Mouse (Mus musculus): ENCODE measurements around the gene Tcf21. TPM values are rescaled to one million over a fixed set of nuclear protein-coding genes. Genes with fewer than 3 reads are reported as not detected.

The Tcf21 gene
- polyA plus RNA-seq, 1 experiment from 2014 or later = 95.3 TPM

DNA sequence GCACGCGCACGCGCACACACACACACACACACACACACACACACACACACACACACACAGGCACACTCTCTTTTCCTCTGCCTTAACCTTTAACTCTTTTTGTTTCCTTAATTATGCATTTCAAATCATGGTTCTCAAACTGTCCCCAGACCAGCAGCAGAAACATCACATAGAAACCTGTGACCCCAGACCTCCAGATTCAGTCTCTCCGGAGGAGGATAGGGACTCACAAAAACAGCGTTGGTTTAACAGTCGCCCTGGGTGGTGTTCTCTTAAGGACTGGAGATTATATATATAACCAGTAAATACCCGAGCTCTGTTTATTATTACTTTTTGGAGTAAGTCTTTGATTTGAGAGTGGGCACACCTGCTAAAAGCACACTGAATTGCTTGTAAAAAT lies 5.7 kb downstream of the Tcf21 start:
- 2% methylated on average over 4 of the region's 8 CpGs for WGBS
- Histone ChIP-seq H3K27ac (replicated peaks) (no peak overlapping the region), H3K4me3 (ENCODE audit: low read depth, low read length) (no peak overlapping the region; the same call in 1 of the 2 replicates), H3K36me3 (ENCODE audit: control insufficient read depth, insufficient read depth, low read length) (no peaks in the 10 kb centered on the region), H3K9me3 (ENCODE audit: control insufficient read depth, low read length) (no peaks in the 10 kb centered on the region), H3K4me1 (replicated peaks; ENCODE audit: control insufficient read depth, insufficient read depth) (peaks cover 2% of the 10 kb centered on the region; the same call in 1 of the 2 replicates), H3K4me2 (replicated peaks; ENCODE audit: low read depth) (peak overlapping the region; percentile 49; the same call in 1 of the 2 replicates), H3K9ac (ENCODE audit: low read length) (no peak overlapping the region), H3K27me3 (ENCODE audit: control insufficient read depth, insufficient read depth, low read length) (0 out of 2 replicates have a peak, but pooled peaks cover under 1% of the 10 kb centered on the region)
- DNase-seq (ENCODE audit: low spot score) (no peak), ATAC-seq (ENCODE audit: low FRiP score, low TSS enrichment) (no peak)
- no peak for TF ChIP-seq CTCF (IDR thresholded peaks at IDR 0.05; ENCODE audit: low read depth)
- TF ChIP-seq EP300 (optimal IDR thresholded peaks at IDR 0.05) = no peak

- 3% methylated on average over 18 of the region's 18 CpGs for WGBS
- H3K27ac ChIP-seq (replicated peaks) = peak overlapping the region; percentile 69
- no peaks in the 10 kb centered on the region for H3K27me3 ChIP-seq (ENCODE audit: control insufficient read depth, insufficient read depth, low read length)
- peak overlapping the region; percentile 27 for H3K4me3 ChIP-seq (ENCODE audit: low read depth, low read length)
- no peaks in the 10 kb centered on the region for H3K36me3 ChIP-seq (ENCODE audit: control insufficient read depth, insufficient read depth, low read length)
- peak overlapping the region; percentile 54 for H3K4me2 ChIP-seq (replicated peaks; ENCODE audit: low read depth)
- H3K4me1 ChIP-seq (replicated peaks; ENCODE audit: control insufficient read depth, insufficient read depth) = peaks cover 2% of the 10 kb centered on the region; the same call in 1 of the 2 replicates
- H3K9ac ChIP-seq (ENCODE audit: low read length) = 0 out of 2 replicates have a peak overlapping the region, but pooled peaks have one; percentile 24
- DNase-seq (ENCODE audit: low spot score) = peak; percentile 33
- ATAC-seq (ENCODE audit: low FRiP score, low TSS enrichment) = peak; percentile 52; the same call in 1 of the 2 replicates
- no peaks in the 10 kb centered on the region for H3K9me3 ChIP-seq (ENCODE audit: control insufficient read depth, low read length)
- TF ChIP-seq EP300 (optimal IDR thresholded peaks at IDR 0.05) (no peak), CTCF (IDR thresholded peaks at IDR 0.05; ENCODE audit: low read depth) (no peak; the same call in none of the 2 replicates)
These were observed 6.5 kb downstream of the Tcf21 start for GRCm38 (mm10) chr10:22813317-22813960.

- ATAC-seq (ENCODE audit: low FRiP score, low TSS enrichment) (no peak), DNase-seq (ENCODE audit: low spot score) (no peak)
- no peaks in the 10 kb centered on the region for H3K27me3 ChIP-seq (ENCODE audit: control insufficient read depth, insufficient read depth, low read length)
- no peak overlapping the region for H3K9ac ChIP-seq (ENCODE audit: low read length)
- no peak overlapping the region for H3K27ac ChIP-seq (replicated peaks)
- WGBS = 43% methylated on average over 12 of the region's 12 CpGs
- peaks cover 2% of the 10 kb centered on the region; the same call in 1 of the 2 replicates for H3K4me1 ChIP-seq (replicated peaks; ENCODE audit: control insufficient read depth, insufficient read depth)
- no peak for TF ChIP-seq CTCF (IDR thresholded peaks at IDR 0.05; ENCODE audit: low read depth)
- no peak for TF ChIP-seq EP300 (optimal IDR thresholded peaks at IDR 0.05)
- H3K9me3 ChIP-seq (ENCODE audit: control insufficient read depth, low read length) = no peaks in the 10 kb centered on the region
- no peak overlapping the region for H3K4me2 ChIP-seq (replicated peaks; ENCODE audit: low read depth)
- H3K36me3 ChIP-seq (ENCODE audit: control insufficient read depth, insufficient read depth, low read length) = no peaks in the 10 kb centered on the region
- H3K4me3 ChIP-seq (ENCODE audit: low read depth, low read length) = no peak overlapping the region
These were observed 8.1 kb downstream of the Tcf21 start for GRCm38 (mm10) chr10:22811921-22812320.

DNA sequence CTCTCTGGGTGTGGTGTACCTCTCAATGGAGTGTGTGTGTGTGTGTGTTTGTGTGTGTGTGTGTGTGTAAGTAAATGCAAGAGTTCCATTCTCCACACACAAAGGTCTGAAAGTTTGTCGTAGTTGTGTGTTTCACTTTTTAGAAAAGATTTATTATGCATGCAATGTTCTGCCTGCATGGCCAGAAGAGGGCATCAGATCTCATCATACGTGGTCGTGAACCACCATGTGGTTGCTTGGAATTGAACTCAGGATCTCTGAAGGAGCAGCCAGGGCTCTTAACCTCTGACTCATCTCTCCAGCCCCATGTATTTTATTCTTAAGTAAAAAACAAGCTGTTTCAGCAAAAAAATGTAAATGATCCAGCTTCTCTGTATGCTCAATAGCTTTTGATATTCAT lies 37.3 kb downstream of the Tcf21 start:
- Histone ChIP-seq H3K9me3 (ENCODE audit: control insufficient read depth, low read length) (no peaks in the 10 kb centered on the region), H3K4me1 (replicated peaks; ENCODE audit: control insufficient read depth, insufficient read depth) (no peaks in the 10 kb centered on the region), H3K27me3 (ENCODE audit: control insufficient read depth, insufficient read depth, low read length) (no peaks in the 10 kb centered on the region), H3K36me3 (ENCODE audit: control insufficient read depth, insufficient read depth, low read length) (no peaks in the 10 kb centered on the region), H3K4me3 (ENCODE audit: low read depth, low read length) (no peak overlapping the region), H3K4me2 (replicated peaks; ENCODE audit: low read depth) (no peak overlapping the region), H3K27ac (replicated peaks) (no peak overlapping the region), H3K9ac (ENCODE audit: low read length) (no peak overlapping the region)
- TF ChIP-seq CTCF (IDR thresholded peaks at IDR 0.05; ENCODE audit: low read depth) (peak; percentile 67), EP300 (optimal IDR thresholded peaks at IDR 0.05) (no peak)
- ATAC-seq (ENCODE audit: low FRiP score, low TSS enrichment) = no peak
- 57% methylated on average over 3 of the region's 3 CpGs for WGBS
- no peak for DNase-seq (ENCODE audit: low spot score)

GRCm38 (mm10) chr10:22781466-22781865 lies 38.5 kb downstream of the Tcf21 start:
- Histone ChIP-seq H3K9me3 (ENCODE audit: control insufficient read depth, low read length) (no peaks in the 10 kb centered on the region), H3K27me3 (ENCODE audit: control insufficient read depth, insufficient read depth, low read length) (no peaks in the 10 kb centered on the region), H3K4me2 (replicated peaks; ENCODE audit: low read depth) (no peak overlapping the region), H3K27ac (replicated peaks) (no peak overlapping the region), H3K4me1 (replicated peaks; ENCODE audit: control insufficient read depth, insufficient read depth) (no peaks in the 10 kb centered on the region), H3K4me3 (ENCODE audit: low read depth, low read length) (no peak overlapping the region), H3K9ac (ENCODE audit: low read length) (no peak overlapping the region), H3K36me3 (ENCODE audit: control insufficient read depth, insufficient read depth, low read length) (no peaks in the 10 kb centered on the region)
- ATAC-seq (ENCODE audit: low FRiP score, low TSS enrichment) = no peak
- peak; percentile 30 for DNase-seq (ENCODE audit: low spot score)
- TF ChIP-seq CTCF (IDR thresholded peaks at IDR 0.05; ENCODE audit: low read depth) (peak; percentile 64), EP300 (optimal IDR thresholded peaks at IDR 0.05) (no peak)
- 41% methylated on average over 4 of the region's 4 CpGs for WGBS

- WGBS = 16% methylated on average over 5 of the region's 5 CpGs
- peak; percentile 49 for DNase-seq (ENCODE audit: low spot score)
These were observed 42.0 kb downstream of the Tcf21 start for GRCm38 (mm10) chr10:22777939-22778338.

More at GRCm38 (mm10) chr10:22777939-22778338, 42.0 kb downstream of the Tcf21 start:
- Histone ChIP-seq H3K9ac (ENCODE audit: low read length) (no peak overlapping the region), H3K36me3 (ENCODE audit: control insufficient read depth, insufficient read depth, low read length) (no peaks in the 10 kb centered on the region), H3K4me2 (replicated peaks; ENCODE audit: low read depth) (no peak overlapping the region), H3K4me1 (replicated peaks; ENCODE audit: control insufficient read depth, insufficient read depth) (no peaks in the 10 kb centered on the region), H3K27ac (replicated peaks) (no peak overlapping the region), H3K9me3 (ENCODE audit: control insufficient read depth, low read length) (no peaks in the 10 kb centered on the region), H3K4me3 (ENCODE audit: low read depth, low read length) (no peak overlapping the region), H3K27me3 (ENCODE audit: control insufficient read depth, insufficient read depth, low read length) (no peaks in the 10 kb centered on the region)
- no peak for ATAC-seq (ENCODE audit: low FRiP score, low TSS enrichment)
- TF ChIP-seq CTCF (IDR thresholded peaks at IDR 0.05; ENCODE audit: low read depth) (peak; percentile 87), EP300 (optimal IDR thresholded peaks at IDR 0.05) (no peak)
